Mouse (Mus musculus): ENCODE data around the gene Tdp1.
A peak's percentile ranks its signal among the peaks of the same experiment; 100 is the strongest.

Gene Tdp1

DNA sequence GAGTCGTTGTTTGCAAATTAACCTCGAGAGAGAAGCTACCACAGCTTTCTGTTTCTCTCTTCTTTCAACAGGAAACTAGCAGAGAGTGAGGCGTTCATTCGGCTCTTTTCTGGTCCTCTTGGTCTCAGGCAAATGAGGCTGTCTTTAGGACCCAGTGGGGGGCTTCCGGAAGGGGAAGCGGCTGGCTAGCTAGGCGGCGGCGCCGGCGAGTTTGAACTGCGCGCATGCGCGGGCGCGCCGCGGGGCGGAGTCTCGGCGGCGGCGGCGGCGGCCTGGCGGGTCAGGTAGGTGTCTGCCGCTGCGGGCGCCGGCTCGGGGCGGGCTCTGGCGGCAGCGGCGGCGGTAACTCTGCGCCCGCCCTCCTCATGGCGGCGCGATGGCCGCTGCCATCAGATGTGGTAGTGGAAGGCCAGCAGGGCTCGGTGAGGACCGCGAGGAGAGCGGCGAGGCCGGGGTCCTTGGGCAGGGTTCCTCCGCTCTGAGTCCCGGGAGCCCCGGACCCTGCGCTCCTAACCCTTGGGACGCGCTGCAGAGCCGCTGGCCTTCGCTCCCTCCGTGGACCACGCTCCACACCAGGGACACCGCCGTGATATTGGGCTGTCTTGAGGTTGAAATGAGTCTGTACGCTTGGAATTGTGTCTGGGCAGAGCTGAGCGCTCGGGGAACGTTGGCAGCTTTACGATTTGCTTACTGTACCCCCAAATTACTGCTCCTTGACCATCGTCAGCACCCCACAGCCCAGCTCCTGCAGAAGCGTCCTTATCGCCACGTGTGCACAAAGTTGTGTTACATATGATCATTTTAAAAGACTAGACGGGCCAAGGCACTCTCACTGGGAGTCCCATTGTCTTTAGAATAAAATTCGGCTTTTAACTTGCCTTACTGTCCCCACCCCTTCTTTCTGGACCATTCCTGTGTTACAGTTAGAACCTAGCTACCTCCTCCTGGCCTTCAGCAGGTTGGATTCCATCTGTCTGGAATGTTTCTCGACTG is at the start of gene Tdp1, which contains the start of gene Efcab11:
Gene Tdp1 (plus strand): TSS at position 249 of the 993 bp plus-strand sequence.
Gene Efcab11 (minus strand): TSS at position 171 of the 993 bp plus-strand sequence.
- DNase-seq: peak; percentile 89

DNA sequence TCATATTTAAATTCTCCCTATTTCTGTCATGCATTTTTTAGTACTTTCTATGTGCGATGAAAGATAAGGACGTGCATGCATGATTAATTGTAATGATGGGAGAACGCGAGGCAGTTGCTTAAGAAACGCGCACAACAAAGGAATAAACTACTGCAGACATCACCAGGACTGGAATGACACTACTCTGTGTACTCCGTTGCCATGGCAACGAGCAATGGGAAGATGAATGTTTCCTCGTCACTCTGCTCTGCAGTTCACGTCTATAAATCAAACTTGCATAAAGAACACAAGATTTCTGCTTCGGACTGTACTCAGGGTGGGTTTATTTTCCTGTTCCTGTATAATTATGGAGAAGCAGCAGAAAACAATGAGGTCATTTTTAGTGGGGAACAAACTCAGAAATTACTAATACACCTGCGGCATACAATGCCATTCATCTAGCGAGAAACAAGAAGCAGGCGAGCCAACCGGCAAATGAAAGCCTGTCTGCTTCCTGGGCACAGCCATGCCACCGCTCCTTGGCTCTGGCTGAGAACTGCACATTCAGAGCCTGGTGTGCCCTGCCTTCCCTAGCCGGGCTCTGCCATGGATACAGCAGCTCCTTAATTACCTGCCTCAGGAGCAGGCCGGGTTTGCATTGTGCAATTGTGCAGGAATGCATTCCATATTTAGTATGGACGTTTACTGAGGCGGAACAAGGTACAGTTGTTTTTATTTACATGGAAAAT is 47.7 kb upstream of the Tdp1 start:
- DNase-seq: peak; percentile 8

DNA sequence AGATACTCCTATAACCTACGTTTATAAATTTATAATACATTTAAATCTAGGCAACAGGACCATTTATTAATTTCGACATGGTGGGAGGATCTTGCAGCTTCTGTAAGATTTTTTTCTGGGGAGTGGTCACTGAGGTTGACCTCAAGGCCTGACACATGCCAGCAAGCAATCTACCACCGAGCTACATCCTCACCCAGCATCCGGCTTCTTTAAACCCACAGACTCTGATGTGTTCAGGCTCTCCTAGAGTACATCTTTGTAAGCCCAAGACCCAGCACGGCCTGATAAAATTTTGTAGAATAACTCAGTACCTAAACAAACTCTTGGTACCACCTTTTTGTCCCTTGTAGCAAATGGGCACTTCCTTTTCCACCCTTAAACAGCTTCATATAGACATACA is 46.8 kb upstream of the Tdp1 start:
- DNase-seq: no peak

DNA sequence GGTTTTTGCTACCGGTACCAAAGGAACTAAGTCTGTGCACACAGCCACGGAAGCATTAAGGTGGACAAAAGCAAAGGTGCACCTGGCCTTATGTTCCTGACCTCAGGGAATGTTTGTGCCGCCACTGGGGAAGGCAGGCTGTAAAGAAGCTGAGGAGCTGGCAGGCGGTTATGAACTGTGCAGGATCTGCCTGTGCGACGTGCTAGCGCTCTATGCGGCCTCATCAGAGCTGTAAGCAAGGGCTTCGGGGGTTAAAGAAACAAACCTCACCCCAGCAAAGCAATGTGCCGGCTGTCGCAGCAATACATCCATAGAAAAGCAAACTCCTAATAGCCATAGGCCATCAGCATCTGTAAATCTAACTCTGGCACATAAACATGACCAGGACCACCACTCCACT is 46.2 kb upstream of the Tdp1 start:
- no peak for DNase-seq

DNA sequence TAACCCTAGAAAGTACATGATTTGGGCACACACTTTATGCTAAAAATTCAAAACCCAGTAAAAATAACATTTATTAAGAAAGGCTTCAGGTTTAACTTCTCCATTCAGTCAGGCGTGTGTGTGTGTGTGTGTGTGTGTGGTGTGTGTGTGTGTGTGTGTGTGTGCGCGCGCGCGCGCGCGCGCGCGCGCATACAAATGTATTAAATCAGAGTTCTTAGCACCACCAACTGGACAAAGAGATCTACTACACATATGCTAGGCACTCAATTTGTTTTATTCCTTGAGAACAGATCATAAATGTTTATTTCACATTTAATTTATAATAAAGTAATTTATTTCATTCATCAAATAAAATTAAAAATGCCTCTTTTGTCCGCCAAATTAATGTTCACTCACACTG is 45.6 kb upstream of the Tdp1 start:
- DNase-seq: no peak

DNA sequence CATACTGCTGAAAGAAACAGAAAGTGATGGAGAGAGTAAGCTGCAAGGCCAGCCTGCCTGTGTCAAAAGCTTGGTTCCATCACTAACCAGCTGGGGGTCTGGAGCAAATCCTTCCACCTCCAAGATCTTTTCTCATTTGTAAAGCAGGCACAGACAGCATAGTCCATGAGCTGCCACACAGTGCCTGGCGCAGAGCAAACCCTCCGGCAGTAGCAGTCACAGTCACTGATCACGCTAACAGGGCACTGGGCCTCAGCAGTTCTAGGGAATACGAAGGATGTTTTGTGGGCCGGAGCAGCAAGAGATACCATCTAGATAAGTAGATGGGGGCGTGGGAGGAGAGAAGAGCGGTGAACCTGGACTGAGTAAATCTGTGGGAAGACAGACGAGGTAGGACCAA is 39.4 kb upstream of the Tdp1 start:
- DNase-seq: no peak

DNA sequence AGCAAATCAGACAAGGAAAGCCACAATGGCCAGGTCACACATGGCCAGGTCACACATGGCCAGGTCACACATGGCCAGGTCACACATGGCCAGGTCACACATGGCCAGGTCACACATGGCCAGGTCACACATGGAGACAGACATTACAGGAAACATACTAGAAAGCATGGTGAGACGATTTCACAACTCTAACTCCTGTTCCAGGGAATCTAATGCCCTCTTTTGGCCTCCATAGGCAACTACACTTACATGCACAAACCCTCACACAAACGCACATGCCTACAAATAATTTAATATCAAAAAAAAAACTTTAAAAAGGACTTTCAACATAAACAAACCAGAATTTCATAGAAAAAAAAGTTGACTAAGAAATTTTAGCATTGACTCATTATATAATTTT is 34.3 kb upstream of the Tdp1 start:
- DNase-seq: no peak

DNA sequence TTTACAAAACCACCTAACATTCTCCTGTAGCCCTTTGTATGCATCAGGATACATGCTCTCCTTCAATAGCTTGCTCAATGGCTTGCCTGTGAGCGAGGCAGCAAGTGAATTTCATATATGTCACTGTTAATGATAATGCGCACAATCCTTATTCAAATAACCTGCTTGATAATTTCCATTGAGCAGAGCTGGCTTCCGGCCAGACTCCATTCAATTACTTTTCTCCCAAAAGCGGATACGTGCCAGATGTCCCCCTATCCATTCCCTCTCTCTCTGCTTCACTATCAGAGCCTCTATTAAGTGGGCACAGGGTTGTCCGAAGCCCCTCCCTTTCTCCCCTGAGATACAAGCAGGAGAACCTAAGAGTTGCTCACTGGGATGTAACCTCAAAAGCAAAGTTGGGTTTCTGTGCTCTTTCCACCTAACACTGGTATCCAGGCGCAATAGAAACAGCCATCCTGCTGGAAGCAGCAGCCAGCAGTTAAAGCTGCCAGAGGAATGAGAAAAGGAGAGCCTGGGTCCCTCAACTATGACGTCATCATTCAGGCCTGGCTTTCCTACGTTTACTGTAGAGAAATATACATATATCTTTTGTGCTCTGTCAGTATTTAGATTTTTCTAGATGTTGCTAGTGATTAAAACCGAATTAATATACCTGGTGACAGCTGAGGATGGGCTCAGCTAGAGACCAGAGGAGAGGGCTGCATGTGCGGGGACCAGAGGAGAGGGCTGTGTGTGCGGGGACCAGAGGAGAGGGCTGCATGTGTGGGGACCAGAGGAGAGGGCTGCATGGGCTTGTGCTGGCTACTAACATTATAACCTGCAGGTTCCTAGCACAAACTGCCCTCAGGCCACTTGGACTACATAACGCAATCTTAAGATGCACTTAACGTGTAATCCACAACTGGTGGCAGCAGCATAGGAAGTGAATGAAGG is 30.7 kb upstream of the Tdp1 start:
- DNase-seq: no peak

DNA sequence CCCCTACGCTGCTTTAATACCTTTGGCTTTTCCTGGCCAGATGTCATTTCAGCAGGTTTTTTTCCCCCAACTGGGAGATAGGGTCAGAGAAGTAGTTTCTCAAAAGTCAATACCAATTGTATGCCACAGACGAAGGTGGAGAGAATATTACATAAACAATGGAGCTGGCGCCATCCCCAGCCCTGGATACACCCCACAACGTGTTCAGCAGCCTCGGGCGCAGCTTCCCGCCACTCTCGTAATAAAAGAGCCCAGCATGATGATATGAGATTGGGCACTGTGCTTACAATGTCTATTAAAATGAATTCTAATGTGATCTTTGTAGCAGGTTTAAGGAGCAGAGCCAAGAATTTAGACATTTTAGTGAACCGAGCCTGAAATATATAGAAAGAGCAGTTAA is 28.3 kb upstream of the Tdp1 start:
- DNase-seq: no peak

DNA sequence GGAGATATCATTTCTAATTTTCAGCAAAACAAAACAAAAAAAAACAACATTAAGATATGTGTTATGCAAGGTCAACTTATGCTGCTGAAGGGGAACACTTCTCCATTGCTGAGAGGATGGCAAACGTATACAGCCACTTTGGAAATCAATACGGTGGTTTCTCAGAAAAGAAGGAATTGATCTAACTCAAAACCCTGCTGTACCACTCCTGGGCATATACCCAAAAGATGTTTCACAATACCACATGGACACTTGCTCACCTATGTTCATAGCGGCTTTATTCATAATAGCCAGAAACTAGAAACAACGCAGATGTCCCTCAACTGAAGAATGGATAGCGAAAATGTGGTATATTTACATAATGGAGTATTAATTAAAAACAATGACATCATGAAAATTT is 25.7 kb upstream of the Tdp1 start:
- DNase-seq: no peak

DNA sequence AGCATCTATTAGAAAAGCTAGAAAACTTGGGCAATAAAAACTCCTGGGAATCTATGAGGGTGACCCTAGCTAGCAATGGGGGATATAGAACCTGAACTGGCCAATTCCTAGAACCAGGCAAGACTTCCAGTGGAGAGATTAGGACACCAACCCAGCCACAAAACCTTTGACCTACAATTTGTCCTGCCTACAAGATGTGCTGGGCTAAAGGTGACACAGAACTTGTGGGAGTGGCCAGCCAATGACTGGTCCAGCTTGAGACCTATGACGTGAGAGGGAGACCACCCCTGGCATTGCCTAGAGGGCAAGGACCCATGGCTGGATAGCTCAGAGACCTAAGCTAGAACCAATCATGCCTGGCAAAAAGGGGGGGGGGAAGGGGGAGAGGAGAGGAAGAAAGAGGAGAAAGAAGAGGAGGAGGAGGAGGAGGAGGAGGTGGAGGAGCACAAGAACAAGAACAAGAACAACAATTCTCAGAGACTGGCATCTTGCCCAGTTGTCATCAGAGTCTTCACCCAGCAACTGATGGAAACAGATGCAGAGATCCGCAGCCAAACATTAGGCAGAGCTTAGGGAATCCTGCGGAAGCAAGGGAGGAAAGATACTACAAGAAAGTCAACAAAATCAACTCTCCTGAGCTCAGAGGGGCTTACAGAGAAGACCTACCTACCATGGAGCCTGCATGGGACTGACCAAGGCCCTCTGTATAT is 24.8 kb upstream of the Tdp1 start:
- DNase-seq: no peak

DNA sequence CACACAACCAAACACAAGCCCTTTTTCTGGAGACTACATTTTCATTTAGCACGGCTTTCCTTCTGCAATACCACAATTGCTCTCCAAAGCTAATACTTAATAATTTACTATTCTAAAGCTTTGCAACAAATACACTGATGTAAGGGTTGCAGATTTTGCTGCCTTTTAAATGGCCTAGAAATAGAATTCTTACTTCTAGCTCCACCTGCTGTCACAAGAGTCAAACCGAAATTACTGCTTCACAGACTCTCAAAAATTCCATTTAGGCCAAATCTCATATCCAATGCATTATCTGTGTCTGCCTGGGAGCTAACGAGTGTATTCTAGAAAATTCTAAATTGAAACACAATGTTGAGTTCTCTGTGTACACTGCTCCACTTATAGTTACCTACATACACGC is 23.3 kb upstream of the Tdp1 start:
- DNase-seq: no peak

DNA sequence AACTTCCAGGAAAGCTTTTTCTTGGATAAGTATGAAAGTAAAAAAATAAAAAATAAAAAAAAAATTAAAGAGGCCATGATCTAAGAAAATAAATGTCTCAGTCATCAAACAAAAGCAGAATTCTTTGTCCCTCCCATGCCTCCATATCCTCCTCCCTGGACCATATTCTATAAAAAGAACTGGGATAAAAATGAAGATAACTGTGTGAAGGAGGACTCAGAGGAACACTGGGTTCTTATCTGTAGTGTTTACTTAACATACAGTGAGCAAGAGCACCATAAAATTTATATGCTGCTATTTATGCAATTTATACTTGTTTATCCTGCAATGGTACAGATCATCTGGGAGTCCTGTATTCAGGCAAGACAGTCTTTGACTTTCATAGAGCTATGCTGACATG is 19.7 kb upstream of the Tdp1 start:
- no peak for DNase-seq

DNA sequence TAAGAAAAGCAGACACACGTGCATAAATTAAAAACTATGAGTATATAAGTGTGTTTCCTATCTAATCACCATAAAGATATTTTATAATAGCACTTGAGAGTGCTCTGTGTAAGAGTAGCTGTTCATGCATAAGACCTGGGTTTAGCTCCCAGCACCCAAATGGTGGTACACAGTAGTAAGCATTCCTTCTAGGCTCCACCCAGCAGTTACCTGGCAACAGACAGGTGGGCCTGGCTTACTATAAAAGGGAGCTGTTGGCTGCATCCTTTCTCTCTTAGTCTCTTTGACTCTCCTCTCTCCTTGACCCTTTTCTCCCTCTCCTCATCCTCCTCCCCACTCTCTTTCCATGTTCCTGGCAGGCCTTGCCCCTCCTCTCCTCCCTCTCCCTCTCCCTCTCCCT is 15.5 kb upstream of the Tdp1 start:
- DNase-seq: no peak

DNA sequence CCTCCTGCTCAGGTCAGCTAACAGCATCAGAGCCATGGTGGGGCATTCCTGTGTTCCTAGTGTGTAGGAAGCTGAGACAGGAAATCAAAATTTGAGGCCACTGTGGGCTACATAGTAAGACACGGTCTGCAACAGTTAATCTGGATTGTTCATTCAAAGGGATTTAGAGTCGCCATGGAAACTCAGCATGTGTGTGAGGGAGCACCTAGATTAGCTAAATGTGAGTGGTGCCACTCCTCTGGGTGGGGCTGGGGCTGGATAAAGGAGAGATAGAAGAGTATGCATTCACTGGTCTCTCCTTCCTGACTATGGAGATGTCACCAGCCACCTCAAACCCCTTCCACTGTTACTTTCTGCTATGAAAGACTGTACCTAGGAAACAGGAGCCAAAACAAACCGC is 10.9 kb upstream of the Tdp1 start:
- no peak for DNase-seq

DNA sequence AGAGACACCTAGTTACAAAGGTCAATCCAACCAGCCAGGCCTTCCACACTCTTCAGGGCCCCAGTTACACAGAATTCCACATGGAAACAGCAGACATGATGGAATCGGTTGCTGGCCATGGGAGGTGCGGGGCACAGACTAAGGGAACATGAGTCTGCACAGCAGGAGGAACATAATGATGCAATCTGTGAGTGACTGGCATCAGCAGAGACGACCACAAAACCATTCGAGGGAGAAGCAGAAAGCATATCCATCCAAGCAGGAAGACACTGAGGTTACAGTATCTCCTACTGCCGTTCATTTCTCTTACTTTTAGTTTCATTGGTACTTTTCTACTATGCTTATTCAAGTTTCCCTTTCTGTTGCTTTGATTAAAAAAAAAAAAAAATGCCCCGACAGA is 9.7 kb upstream of the Tdp1 start:
- DNase-seq: no peak

DNA sequence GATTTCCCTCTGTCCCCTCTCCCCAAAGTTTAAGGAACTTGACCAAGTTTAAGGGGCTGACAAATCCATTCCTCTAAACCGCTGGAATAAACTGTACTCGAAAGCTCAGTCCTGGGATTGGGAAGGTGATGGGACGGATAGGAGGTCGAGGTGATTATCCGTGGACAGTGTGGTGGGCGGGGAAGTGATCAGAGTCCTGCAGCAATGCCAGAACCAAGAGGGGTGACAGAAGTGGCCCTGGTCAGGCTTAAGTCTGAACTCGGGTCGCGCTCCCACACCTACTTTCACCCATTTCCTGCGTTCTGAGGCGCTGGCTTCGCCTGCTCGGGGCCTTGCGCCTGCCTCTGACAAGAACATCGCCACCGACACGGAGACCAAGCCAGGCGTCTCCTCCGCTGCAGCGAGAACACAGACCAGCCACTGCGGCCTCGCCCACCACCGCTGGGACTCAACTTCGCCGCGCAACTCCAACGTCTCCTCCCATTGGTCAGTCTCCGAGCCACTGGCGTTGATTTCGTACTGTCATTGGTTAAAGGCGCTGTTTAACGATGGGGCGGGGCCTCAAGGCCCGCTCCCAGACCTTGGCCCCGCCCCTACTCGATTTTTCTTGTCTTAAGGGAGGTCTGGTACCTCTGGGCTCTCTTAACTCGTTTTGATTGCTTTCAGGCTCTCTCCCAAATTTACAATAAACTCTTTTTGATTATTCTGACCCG is 1.2 kb upstream of the Tdp1 start:
- peak; percentile 87 for DNase-seq

DNA sequence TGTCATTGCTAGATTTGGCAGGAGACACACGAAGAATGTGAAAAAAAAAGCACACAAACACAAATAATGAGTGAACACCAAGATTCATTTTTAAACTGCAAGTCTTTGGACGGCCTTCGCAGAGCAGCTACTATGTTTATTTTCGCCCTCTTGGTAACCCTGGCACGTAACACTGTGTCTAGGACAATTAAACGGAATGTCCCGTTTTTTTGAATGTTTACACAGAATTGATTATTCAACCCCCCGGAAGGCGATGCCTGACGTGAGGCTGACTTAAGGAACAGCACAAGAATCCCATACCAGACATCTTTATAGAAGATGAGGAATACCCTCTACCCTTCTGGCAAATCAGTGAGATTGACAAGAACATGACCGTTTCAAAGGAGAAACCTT is 608 bp upstream of the Tdp1 start:
- DNase-seq: peak; percentile 21

DNA sequence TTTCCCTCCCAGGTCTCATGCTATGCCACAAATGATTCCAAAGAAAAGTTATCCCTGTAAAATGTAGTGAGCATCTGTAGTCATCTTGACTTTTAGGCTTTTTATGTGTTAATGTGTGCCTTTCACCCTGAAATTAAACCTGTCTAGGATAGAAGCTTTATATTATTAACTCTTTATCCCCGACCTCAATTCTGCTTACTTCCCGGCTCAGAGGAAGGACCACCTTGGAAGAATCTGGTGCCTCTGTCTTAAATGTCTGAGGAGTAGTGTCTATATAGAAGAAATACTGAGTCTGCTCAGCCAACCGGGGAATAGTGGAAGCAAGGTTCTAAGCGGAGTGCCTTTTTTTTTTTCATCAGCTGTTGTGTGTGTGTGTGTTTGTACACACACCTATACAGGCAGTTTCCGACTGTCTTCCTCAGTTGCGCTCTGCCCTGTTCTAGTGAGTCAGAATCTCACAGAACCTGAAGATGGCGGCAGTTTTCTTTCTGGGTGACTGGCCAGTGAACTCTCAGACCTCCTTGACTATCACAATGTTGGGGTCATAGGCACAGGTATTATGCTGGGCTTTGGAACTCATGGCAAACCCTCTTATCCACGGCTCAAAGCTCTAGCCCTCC is 1.1 kb downstream of the Tdp1 start:
- DNase-seq: no peak

DNA sequence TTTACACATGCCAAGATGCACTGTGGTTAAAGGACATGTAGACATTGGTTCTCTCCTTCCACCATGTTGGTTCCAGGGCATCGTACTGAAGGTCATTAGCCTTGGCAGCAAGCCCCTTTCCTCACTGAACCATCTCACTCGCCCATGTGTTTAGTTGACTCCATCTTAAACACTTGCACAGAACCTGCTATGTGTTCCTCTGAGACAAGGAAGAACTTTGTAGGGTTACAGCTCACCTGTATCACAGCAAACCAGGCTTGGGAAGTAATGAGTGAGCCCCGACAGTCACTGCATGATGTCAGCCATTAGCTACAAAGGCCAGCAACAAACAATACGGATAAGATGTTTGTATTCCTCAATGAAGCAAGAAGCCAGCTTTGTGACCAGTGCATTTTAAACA is 13.5 kb downstream of the Tdp1 start:
- no peak for DNase-seq

DNA sequence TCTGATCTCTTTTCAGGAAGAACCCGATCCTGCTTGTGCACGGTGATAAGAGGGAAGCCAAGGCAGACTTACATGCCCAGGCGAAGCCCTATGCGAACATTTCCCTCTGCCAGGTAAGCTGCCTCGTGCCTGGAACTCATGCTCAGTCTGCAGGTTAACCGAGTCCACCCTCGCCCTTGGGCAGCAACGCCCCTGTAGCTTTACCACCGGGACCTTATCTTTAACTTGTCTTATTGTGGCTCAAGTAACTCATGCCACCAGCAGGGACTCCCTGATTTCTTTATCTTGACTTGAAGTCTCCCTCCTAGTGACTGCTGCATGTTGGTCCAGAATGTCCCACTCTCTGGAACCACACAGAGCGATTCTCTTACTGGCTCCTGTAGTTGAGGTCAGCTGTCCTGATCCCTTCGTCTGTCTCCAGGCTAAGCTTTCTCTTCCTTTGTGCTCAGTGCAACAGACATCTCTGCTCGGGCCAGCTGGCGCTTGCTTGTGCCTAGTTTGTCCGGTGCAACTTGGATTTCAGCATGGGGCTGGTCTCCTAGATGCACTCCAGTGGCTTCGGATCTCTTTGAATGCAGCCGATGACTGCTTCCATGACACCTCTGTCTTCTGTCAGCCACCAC is 14.0 kb downstream of the Tdp1 start:
- DNase-seq: no peak
